Mouse (Mus musculus) liver, adult 2 months (tissue): ENCODE data around the gene G6pc2.

Source experiments
- CTCF ChIP-seq: fragments of 200-500 bp; IDR thresholded peaks from 2 replicates; pipeline ENCODE4 v1.5.1; 2011; ENCODE audit warnings: low read depth, low read length, control low read depth
- POLR2A ChIP-seq: fragments of 200-500 bp; IDR thresholded peaks from 2 replicates; pipeline ENCODE4 v1.6.1; 2011; ENCODE audit warnings: low read length, control low read depth; ENCODE audit not compliant: insufficient read depth; ENCODE audit errors: extremely low read depth

- no peak for TF ChIP-seq CTCF
- no peak for TF ChIP-seq POLR2A
These were observed 21.7 kb upstream of the G6pc2 start for GRCm38 (mm10) chr2:69189222-69189621.
